Mouse (Mus musculus) embryonic fibroblast, embryonic 13.5 days (primary cell): Measurements from ENCODE around the gene Avpi1. TPM values are rescaled to one million over a fixed set of nuclear protein-coding genes. Genes with fewer than 3 reads are reported as not detected.

Experiments
- H3K27ac ChIP-seq: 2 replicates; pipeline ENCODE4 v1.5.1; 2012; ENCODE audit warnings: low read length, control low read depth, inconsistent platforms; ENCODE audit not compliant: insufficient read depth
- H3K4me1 ChIP-seq: 2 replicates; pipeline ENCODE4 v1.6.1; 2011; ENCODE audit warnings: low read length; ENCODE audit not compliant: control insufficient read depth, insufficient read depth
- H3K4me3 ChIP-seq: 2 replicates; pipeline ENCODE4 v1.5.1; 2011; ENCODE audit warnings: mild to moderate bottlenecking, control low read depth, low read length; ENCODE audit not compliant: insufficient read depth
- CTCF ChIP-seq: IDR thresholded peaks from 2 replicates; pipeline ENCODE4 v1.5.1; 2011; ENCODE audit warnings: mild to moderate bottlenecking, control low read depth, low read length, moderate library complexity, borderline replicate concordance; ENCODE audit not compliant: insufficient read depth
- POLR2A ChIP-seq: IDR thresholded peaks from 2 replicates; pipeline ENCODE4 v1.6.1; 2011; ENCODE audit warnings: low read depth, mild to moderate bottlenecking, control low read depth, low read length, moderate library complexity
- polyA plus RNA-seq: library from polyadenylated mRNA; stranded (reverse); fragments of >200 nt; gene quantifications from 2 replicates; pipeline ENCODE4 v1.2.4, GENCODE M21; 2011; ENCODE audit warnings: low read depth; ENCODE audit not compliant: missing spikeins, insufficient read length

Avpi1 gene
- polyA plus RNA-seq, 1 experiment = 18.4 TPM

DNA sequence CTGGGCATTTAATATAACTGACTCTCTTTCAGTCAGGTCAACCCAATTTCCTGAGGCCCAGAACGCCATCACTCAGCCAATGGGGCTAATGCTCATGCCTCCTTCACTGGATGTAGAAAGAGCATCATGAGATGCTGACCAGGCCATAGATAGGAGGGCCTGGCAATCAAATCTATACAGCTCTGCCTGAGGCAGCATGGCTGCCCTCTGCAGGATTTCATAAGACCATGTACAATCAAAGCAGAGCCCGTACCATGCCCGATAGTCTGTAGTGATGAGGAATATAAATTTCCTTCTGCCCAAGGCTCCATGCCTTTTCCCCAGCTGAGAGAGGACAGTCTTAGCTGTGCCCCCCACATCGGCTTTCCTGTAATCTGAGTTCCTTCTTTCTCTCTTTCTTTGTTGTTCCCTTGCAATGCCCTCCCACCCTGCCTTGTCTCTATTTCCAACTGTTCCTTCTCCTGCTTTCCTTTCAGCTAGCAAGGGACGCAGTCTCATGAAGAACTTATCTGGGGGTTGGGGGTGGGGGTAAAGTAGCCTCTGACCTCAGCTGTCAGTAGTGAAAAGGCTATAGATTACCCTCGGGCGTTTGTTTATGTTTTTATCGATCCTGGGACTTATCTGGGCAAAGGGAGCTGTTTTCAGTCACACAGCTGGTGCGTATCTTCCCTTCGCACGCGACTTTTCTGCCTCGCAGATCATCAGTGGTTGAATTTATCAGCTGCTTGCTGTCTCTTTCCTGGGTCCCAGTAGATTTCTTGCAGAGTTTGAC lies 29.6 kb upstream of the Avpi1 start:
- Histone ChIP-seq H3K27ac (no peak overlapping the region), H3K4me3 (no peak overlapping the region), H3K4me1 (no peaks in the 10 kb centered on the region)
- TF ChIP-seq CTCF = no peak

DNA sequence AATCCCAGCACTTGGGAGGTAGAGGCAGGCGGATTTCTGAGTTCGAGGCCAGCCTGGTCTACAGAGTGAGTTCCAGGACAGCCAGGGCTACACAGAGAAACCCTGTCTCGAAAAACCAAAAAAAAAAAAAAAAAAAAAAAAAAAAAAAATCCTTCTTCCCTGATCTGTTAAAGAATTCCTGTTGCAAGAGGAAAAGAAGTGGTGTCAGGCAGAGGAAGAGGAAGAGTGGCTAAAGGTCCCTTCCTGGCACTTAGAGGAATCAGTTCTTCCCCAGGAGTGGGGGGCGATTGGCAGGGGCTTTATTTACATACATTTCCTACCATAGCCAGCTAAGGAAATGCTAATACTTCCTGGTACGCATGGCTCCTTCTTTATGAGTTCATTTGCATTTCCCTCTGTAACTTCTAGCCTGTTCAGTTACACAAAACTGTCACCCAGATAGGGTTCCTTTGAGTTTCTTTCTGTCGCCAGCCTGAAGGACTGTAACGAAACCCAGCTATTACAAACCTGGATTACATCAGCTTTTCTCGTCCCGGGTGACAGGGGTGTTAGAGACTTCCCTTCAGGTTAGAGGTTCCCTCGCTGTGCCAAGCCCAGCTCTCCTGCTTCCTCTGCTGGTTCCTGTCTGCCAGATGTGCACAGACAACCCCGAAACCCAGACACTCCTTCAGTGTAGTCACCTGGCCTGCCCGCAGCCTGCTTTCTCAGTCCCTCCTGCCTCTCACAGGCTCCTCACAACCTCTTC lies 28.8 kb upstream of the Avpi1 start:
- no peak for TF ChIP-seq POLR2A
- no peak for TF ChIP-seq CTCF
- Histone ChIP-seq H3K27ac (no peak overlapping the region), H3K4me1 (no peaks in the 10 kb centered on the region), H3K4me3 (no peak overlapping the region)

DNA sequence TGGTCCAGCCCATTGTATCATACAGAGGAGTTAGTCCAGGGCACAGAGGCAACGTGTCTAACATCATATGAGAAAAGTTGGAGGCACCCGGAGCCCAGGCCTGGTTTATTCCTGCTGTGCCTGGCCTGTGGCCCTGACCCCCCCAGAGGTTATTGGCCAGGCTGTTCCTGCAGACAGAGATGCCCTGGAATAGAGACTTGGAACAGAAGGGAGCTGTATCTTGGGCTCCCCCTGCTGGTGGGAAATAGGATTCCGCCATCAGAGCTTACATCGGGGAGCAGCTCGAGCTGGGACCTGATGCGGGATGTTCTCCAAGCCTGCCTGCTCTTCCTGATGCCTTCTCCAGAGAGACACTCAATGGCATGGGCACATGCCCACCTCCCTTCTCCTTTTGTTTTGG lies 23.1 kb upstream of the Avpi1 start:
- Histone ChIP-seq H3K4me3 (no peak overlapping the region), H3K4me1 (peaks cover 15% of the 10 kb centered on the region; the same call in 1 of the 2 replicates), H3K27ac (no peak overlapping the region)
- TF ChIP-seq CTCF = peak; percentile 35; the same call in 1 of the 2 replicates
- 0 out of 2 replicates have a peak, but pooled peaks have one; percentile 2 for TF ChIP-seq POLR2A

DNA sequence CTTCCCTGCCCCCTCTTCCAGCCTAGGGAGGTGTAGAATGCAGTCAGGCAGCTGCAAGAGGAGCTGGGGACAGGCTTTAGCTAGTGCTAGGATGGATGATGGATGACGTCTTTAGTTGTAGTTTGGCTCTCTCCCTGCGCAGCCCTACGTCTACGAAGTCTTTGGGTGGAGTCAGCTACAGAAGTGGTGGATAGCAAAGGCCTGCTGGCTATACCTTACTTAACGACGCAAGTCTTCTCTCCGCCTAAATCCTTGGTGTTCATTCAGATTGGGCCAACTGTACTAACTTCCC lies 19.7 kb upstream of the Avpi1 start:
- TF ChIP-seq POLR2A (peak; percentile 73), CTCF (no peak)
- Histone ChIP-seq H3K4me1 (peaks cover 20% of the 10 kb centered on the region; the same call in 1 of the 2 replicates), H3K27ac (peak overlapping the region; percentile 79; the same call in 1 of the 2 replicates), H3K4me3 (peak overlapping the region; percentile 71)

DNA sequence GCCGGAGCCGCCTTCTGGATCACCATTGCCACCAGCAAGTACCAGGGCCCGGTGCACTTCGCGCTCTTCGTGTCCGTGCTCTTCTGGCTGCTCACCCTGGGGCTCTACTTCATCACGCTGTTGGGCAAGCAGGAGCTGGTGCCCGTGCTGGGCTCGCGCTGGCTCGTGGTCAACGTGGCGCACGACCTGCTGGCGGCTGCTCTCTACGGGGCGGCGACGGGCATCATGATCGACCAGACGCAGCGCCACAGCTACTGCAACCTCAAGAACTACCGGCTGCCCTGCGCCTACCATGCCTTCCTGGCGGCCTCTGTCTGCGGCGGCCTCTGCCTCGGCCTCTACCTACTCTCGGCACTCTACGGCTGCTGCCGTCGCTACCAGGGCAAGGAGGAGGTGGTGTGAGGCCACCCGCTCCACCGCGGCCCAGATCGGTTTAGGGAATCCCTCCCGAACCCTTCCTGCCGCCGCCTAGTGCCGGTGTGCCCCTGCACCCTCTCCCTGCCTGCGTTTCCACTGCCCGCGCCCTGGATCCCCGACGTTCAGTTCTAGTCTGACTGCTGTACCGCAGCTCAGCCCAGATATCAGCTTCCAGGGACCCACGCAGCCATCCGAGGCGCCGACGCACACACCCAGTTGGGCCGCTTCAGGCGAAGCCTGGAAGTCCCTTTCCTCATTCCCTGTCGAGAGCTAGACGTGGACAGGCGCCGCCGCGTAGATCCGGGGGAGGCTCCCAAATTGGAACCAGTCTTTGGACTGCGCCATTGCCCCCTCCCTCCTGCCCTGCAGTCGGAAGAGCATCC lies 19.1 kb upstream of the Avpi1 start:
- peak; percentile 51; the same call in 1 of the 2 replicates for TF ChIP-seq POLR2A
- no peak for TF ChIP-seq CTCF
- Histone ChIP-seq H3K4me3 (peak overlapping the region; percentile 71), H3K27ac (peak overlapping the region; percentile 79), H3K4me1 (peaks cover 20% of the 10 kb centered on the region; the same call in 1 of the 2 replicates)

DNA sequence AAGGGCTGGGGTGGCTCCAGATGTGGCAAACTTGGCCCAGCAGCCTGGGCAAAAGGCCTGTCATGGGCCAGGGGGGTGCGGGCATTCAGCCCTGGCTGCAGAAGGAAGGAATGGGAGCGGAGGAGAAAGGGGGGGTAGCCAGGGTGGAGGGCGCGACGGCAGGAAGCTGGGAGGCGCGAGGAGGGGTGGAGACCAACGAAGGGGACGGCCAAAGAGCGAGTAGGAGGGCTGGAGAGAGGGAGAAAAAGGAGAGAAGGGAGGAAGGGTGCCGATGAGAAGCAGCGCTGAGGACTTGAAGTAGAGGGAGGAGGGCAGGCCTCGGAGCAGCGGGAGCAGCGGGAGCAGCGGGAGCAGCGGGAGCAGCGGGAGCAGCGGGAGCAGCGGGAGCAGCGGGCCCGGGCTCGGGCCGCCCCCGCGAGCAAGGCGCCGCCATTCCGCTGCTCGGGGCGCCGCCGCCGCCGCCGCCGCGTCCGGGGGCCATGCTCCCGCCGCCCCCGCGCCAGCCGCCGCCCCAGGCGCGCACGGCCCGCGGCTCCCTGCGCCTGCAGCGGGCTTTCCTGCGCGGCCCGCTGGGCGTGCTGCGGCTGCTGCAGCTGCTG lies 18.4 kb upstream of the Avpi1 start, which contains the start of gene Marveld1:
Gene Marveld1, plus strand, starts transcription at position 231 of the 599 bp plus-strand sequence.
- Histone ChIP-seq H3K27ac (peak within 1 kb of the TSS; percentile 79), H3K4me3 (peak within 1 kb of the TSS; percentile 71), H3K4me1 (peaks cover 20% of the 10 kb centered on the region; the same call in 1 of the 2 replicates)
- TF ChIP-seq CTCF (no peak), POLR2A (peak; percentile 97)

DNA sequence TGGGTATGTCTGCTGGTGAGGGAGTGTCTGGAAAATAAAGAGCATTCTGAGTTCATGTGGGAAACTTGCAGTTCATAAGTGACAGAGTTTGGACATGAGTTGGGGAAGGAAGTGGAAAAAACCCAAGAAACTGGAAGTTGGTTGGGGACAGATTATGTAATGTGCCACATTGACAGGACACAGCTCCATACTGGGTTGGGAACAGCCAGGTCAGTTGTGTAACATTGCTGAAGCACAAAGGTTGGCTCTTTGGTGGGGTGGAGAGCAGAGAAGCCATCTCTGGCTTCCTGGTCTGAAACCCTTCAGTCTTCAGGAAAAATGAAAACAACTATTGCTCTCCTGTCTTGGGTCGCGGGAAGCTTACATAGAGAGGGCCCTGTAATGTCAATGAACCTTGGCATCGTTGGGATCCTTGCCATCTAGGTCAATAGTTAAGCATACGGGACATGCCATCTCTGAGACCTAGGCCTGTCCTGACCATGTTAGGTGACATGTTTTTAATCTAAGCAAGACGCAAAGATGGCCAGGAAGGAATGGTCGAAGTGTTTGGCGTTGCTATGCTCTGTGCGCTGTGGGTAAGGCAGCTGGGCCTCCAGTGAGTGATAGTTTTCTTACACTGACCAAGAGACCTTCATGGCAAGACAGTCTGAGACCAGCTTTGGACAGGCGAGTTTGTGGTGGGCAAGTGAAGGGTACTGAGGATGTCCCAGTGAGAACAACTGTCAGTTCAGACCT lies 17.6 kb upstream of the Avpi1 start:
- peaks cover 18% of the 10 kb centered on the region; the same call in 1 of the 2 replicates for H3K4me1 ChIP-seq
- TF ChIP-seq POLR2A (peak; percentile 37), CTCF (no peak)
- peak overlapping the region; percentile 41; the same call in 1 of the 2 replicates for H3K27ac ChIP-seq
- H3K4me3 ChIP-seq = no peak overlapping the region

DNA sequence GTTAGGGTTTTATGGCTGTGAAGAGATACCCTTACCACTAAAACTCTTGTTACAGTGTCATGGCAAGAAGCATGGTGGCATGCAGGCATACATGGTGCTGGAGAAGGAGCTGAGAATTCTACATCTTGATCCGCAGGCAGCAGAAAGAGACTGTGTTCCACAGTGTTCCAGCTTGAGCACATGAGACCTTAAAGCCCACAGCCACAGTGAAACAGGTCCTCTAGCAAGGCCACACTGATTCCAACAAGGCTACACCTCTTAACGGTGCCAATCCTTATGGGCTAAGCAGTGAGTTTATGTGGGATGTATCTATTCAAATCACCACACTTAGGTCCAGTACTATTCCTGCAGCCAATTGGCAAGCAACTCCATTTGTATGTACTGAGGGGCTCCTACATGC lies 16.9 kb upstream of the Avpi1 start:
- Histone ChIP-seq H3K4me3 (no peak overlapping the region), H3K27ac (no peak overlapping the region), H3K4me1 (peaks cover 18% of the 10 kb centered on the region; the same call in 1 of the 2 replicates)
- TF ChIP-seq CTCF (no peak), POLR2A (no peak)
